Mouse (Mus musculus): Measurements from ENCODE around the gene Iqcd. TPM values are rescaled to one million over a fixed set of nuclear protein-coding genes. Genes with fewer than 3 reads are reported as not detected.

Gene Iqcd
- total RNA-seq, 2 experiments from 2014 or later, result 1.00 to 1.2 TPM

DNA sequence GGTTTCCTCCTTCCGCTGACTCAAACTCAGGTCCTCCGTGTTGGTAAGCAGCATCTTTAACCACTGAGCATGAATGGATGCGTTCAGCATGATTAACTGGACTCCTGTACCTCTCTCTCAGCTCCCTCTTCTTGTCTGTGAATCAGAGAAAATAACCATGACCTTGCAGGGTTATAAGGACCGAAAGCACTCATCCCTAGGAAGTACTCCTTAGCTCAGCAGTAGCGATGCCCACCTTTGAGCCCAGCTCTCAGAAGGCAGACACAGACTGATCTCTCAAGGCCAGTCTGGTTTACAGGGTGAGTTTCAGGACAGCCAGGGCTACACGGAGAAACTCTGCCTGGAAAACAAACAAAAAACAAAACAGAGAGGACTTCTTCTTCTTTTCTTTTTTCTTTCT lies 5.7 kb downstream of the Iqcd start:
- DNase-seq (ENCODE audit: low spot score in 2 of 2), result no peak
- H3K27ac ChIP-seq, result no peak overlapping the region
- TF ChIP-seq CTCF (conservative IDR thresholded peaks at IDR 0.05), result no peak
- H3K4me3 ChIP-seq, result no peak overlapping the region

DNA sequence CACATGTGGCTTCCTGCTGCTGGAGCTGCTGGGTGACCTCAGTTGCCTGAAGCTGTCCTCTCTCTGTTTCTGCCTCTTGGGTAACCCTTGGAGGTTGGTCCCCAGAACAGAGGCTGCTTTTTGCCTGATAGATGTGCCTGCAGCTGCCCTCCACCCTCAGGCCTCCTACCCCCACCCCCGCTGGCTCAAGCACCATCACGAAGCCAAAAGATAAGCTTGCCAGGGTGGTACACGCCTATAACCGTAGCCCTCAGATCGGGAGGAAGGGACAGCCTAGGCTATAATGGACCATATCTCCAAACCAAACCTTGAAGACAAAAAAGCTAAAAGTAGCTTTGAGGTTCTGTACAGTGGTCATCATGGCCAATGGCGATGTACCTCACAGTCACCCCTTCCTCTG lies 10.8 kb downstream of the Iqcd start:
- DNase-seq (ENCODE audit: low spot score in 2 of 2), result no peak
- Histone ChIP-seq H3K4me3 (no peak overlapping the region), H3K27ac (no peak overlapping the region)
- no peak for TF ChIP-seq CTCF (conservative IDR thresholded peaks at IDR 0.05)

DNA sequence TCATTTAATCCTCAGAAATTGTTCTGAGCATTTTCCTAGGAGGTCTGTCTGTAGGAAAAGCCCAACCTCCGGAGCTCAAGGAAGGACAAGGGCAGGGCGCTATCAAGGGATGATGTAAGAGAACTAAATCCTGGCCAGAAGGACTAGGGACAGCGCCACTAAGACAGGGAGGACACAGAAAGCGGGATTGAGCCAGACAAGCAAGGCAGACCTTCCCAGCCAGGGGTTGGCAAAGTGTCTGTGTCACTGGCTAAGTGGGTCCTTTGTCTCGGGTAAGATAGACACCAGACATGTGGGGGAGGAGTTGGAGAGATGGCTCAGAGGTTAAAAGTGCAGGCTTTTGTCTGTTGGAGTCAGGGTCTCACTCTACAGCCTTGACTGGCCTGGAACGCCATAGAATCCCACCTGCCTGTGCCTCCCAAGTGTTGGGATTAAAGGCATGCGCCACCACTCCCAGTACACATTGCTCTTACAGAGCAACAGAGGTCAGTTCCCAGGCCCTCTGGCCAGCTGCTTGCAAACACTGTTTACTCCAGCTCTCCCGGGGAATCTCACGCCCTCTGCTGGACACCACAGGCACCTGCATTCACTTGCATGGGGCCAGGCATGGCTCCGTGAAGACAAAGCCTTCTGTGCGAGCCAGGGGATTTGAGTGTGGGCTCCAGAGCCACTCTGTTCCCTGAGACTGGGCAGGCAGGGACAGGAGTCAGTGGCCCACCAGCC lies 12.3 kb downstream of the Iqcd start:
- DNase-seq (ENCODE audit: low spot score in 2 of 2), result no peak
- Histone ChIP-seq H3K4me3 (no peak overlapping the region), H3K27ac (no peak overlapping the region)
- TF ChIP-seq CTCF (conservative IDR thresholded peaks at IDR 0.05), result peak; percentile 72

DNA sequence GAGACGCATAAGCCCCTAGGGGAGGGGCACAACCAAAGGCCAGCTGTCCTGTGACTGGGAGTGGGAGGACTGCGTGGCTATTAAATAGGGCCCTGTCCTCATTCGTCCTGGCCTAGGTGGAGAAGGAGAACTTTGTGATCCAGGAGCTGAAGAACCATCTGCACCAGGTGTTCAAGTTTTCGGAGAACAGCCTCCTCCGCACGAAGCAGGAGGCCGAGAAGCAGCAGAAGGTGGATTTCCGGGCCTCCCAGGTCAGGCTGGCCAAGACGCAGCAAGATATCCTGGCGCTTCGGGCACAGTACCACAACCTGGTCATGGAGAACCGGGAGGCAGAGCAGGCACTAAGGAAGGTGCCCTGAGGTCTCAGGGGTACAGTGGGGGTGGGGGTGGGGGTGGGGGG lies 13.4 kb downstream of the Iqcd start:
- TF ChIP-seq CTCF (conservative IDR thresholded peaks at IDR 0.05), result no peak
- no peak for DNase-seq (ENCODE audit: low spot score in 2 of 2)
- Histone ChIP-seq H3K27ac (no peak overlapping the region), H3K4me3 (no peak overlapping the region)

DNA sequence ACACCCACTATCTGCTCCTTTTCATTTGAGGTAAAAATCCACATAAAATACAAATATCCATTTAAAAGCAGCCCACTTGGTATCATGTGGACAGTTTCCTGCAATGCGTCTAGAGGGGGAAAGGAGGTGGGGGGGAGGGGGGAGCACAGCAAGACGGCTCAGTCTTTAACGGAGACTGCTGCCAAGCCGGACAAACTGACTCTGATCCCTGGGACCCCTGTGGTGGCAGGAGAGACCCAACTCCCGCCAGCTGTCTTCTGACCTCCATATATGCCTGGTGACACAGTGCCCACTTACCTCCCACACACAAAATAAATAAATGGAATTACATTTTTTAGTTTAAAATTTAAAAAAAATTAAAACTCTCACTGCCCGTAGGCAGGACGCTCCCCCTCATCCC lies 14.7 kb downstream of the Iqcd start:
- TF ChIP-seq CTCF (conservative IDR thresholded peaks at IDR 0.05), result no peak
- no peak overlapping the region for H3K4me3 ChIP-seq
- no peak for DNase-seq (ENCODE audit: low spot score in 2 of 2)
- no peak overlapping the region for H3K27ac ChIP-seq

DNA sequence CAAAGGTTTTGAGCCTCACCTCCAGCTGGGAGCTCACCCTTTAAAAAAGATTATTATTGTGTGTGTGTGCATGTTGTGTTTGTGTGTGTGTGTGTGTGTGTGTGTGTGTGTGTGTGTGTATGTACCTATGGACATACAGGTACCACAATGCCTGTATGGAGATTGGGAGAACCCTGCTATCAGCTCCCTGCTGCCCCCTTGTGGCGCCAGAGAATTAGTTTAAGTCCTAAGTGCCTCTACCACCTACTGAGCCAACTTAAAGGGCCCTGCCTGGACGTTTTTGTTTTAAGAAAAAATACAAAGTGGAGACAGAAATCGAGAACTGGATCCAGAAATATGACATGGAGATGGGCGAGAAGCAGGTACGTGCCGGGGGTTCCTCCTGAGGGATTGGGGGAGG lies 16.0 kb downstream of the Iqcd start:
- peak; percentile 75 to 88 for DNase-seq (ENCODE audit: low spot score in 2 of 2)
- H3K27ac ChIP-seq, result no peak overlapping the region
- TF ChIP-seq CTCF (conservative IDR thresholded peaks at IDR 0.05), result peak; percentile 75
- H3K4me3 ChIP-seq, result peak overlapping the region; percentile 51

DNA sequence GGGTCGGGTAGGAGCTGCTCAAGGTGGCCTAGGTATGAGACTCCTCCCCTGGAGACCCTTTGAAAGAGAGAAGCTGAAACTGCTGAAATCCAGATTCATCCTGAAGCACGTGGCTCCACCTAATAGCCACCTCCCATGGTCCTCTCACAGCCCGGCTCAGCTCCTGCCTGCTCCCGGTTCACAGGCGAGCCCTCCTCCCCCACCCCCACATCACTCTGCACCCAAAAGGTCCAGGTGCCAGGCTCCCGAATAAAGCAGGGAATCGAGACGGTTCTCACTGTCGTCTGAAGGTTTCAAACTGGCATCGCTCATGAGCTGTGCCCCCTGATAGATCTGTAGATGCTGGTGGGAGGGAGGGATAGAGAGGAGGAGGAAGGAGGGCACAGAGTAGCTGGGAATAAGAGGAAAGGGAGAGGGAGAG lies 16.4 kb downstream of the Iqcd start:
- DNase-seq (ENCODE audit: low spot score in 2 of 2), result no peak
- H3K27ac ChIP-seq, result peak overlapping the region; percentile 72
- no peak for TF ChIP-seq CTCF (conservative IDR thresholded peaks at IDR 0.05)
- H3K4me3 ChIP-seq, result peak overlapping the region; percentile 51

DNA sequence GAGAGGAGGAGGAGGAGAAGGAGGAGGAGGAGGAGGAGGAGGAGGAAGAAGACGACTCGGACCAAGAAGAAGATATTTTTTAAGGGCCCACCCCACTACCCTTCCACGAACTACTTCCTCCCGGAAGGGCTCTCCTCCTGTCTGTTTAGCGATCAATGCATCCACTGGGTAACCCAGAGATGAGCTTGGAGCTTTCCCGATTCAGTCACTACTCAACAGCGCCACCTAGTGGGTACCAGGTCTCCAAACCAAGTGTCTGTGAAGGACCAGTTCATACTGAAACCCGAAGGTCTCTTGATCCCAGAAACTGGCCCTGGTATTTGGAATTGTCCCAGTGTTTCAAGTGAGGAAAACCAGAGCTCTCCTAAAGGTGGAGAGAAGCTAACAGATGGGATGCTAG lies 16.9 kb downstream of the Iqcd start:
- no peak overlapping the region for H3K27ac ChIP-seq
- DNase-seq (ENCODE audit: low spot score in 2 of 2), result peak; percentile 90 to 96
- TF ChIP-seq CTCF (conservative IDR thresholded peaks at IDR 0.05), result peak; percentile 94
- no peak overlapping the region for H3K4me3 ChIP-seq

DNA sequence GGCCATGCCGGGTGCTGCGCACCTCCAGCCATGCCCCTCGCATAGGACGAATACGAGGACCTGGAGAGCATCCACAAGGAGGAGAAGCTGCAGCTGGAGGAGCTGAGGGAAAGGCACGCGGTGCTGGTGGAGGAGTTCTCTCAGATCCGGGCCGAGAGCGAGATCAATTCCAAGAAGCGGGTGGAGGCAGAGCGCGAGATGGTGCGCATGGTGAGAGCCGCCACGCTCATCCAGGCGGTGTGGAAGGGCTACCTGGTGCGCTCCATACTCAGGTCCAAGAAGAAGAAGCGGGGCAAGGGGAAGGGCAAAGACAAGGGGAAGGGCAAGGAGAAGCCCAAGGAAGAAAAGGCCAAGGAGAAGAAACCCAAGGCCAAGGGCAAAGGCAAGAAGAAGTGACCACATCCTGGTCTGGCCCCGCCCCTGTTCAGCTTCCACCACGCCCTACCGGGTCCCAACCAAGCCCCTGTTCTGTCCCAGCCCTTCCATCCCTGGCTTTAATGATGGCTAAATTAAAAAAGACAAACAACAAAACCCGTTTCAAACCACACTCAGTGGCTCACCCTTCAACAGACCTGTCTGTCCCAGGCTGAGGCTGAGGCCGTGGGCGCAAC lies 17.9 kb downstream of the Iqcd start:
- no peak overlapping the region for H3K4me3 ChIP-seq
- no peak overlapping the region for H3K27ac ChIP-seq
- no peak for TF ChIP-seq CTCF (conservative IDR thresholded peaks at IDR 0.05)
- DNase-seq (ENCODE audit: low spot score in 2 of 2), result no peak

DNA sequence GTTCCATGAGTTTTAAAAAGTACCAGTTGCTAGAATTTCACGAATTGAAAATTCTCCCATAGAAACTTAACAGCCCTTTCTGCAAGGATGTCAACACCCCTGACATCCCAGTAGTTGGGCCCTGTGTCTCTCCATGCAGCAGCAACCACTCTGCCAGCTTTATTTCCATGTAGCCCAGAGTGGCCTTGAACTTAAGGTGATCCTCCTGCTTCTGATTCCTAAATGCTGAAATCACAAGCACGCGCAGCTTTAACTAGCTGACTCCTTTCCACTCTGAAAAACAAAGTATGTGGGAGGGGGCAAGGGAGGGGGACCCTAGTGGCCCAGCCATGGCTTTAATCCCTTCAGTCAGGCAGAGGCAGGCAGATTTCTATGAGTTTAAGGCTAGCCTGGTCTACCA lies 18.5 kb downstream of the Iqcd start:
- Histone ChIP-seq H3K4me3 (no peak overlapping the region), H3K27ac (no peak overlapping the region)
- no peak for TF ChIP-seq CTCF (conservative IDR thresholded peaks at IDR 0.05)
- DNase-seq (ENCODE audit: low spot score in 2 of 2), result no peak

DNA sequence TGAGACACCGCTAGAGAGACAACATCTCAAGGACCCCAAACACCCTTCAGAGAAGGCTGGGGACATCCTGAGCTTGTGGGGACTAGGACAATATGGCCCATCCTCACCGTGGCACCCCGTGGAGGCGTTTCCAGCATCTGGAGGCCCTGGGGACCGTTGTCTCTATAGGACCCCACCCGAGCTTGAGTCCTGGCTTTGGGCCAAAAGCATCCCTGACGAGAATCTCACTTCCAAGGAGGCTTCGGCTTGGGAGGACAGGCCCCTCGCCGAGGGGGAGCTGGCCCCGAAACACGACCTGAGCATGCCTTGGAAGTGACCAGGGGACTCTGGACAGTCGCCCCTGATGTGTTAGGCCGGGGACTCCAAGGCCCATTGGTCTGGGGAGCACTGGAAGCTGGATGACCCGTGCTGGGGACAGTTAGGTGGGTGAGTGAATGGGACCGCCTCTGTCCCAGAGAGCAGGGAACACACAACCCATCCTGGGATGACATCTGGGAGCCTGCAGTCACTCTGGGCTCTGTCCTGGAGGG lies 20.5 kb downstream of the Iqcd start:
- H3K27ac ChIP-seq, result no peak overlapping the region
- no peak overlapping the region for H3K4me3 ChIP-seq
- TF ChIP-seq CTCF (conservative IDR thresholded peaks at IDR 0.05), result no peak
- no peak for DNase-seq (ENCODE audit: low spot score in 2 of 2)

DNA sequence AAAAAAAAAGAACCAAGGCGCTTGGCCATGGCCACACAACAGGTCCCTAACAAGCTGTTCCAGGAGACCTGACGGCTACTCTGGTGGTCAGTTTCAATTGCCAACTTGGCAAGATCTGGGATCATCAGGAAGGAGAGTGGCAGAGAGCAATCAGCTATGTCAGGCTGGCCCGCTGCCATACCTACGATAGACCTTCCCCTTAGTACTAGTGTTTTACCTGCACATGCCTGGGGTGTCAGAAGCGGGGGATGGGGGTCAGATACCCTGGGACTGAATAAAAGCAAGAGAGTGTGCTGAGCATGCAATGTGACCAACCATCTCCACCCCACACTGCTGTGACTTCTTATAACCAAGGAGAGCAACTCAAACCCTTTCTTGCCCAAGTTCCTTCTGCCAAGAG lies 22.1 kb downstream of the Iqcd start:
- H3K4me3 ChIP-seq, result peak overlapping the region; percentile 77
- no peak overlapping the region for H3K27ac ChIP-seq
- TF ChIP-seq CTCF (conservative IDR thresholded peaks at IDR 0.05), result no peak
- no peak for DNase-seq (ENCODE audit: low spot score in 2 of 2)

DNA sequence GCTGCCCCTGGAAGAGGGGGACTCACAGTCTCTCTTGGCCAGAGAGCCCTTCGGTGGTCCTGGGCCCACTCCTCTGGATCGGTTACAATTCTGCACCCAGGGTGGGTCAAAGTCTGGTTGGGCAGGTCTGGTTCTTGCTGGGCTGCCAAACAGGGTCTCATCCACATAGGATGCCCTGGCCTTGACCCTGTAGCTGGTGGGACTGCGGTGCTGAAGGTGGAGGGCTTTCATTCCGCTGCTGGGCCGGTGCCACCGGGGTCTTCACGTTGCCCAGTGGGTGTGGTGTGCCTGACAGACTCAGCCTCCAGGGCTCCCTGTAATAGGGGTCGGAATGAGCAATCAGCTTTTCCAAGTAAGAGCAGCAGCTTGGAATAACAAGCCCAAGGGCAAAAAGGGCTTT lies 22.6 kb downstream of the Iqcd start:
- H3K27ac ChIP-seq, result peak overlapping the region; percentile 99; the same call in 1 of the 2 replicates
- H3K4me3 ChIP-seq, result peak overlapping the region; percentile 77
- no peak for TF ChIP-seq CTCF (conservative IDR thresholded peaks at IDR 0.05)
- DNase-seq (ENCODE audit: low spot score in 2 of 2), result no peak

DNA sequence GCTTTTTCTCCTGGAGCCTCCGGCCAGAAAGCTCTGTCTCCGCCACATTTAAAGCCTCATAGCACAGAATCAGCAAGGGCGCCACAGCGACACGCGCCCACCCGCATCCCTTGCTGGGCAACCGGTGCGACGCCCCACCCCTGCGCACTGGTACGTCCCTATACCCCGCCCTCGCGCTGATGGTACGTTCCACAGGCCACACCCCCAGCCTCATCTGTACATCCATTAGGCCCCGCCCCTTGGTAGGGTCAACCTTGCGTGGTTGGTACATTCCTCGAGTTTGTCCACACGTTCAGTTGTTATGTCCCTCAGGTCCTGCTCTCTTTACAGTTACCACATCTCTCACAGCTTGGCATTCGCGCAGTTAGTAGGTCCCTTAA lies 23.6 kb downstream of the Iqcd start, which contains the start of the genes Rita1 and Ddx54:
Gene Rita1, minus strand, starts transcription at position 148 of the 380 bp plus-strand sequence.
Gene Ddx54, plus strand, starts transcription at position 298 of the 380 bp plus-strand sequence.
- no peak for TF ChIP-seq CTCF (conservative IDR thresholded peaks at IDR 0.05)
- Histone ChIP-seq H3K4me3 (peak within 1 kb of the TSS; percentile 77), H3K27ac (peak within 1 kb of the TSS; percentile 99)
- DNase-seq (ENCODE audit: low spot score in 2 of 2), result peak; percentile 97 to 98
